Mouse (Mus musculus): ENCODE data around the gene Ppcdc.

DNA sequence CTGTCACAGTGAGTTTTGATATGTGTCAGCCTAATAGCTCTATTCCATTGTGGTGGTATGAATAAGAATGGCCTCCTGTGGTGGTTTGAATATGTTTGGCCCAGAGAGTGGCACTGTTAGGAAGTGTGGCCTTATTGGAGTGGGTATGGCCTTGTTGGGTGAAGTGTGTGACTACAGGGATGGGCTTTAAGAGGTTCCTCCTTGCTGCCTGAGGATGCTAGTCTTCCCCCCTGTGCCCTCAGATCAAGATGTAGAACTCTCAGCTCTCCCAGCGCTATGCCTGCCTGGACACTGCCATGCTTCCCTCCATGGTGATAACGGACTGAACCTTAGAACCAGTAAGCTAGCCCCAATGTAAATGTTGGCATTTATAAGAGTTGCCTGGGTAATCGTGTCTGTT lies 78.9 kb downstream of the Ppcdc start:
- no peak for TF ChIP-seq CTCF (IDR thresholded peaks at IDR 0.05; ENCODE audit: low read depth)
- TF ChIP-seq EP300 (IDR thresholded peaks at IDR 0.05; ENCODE audit: low read depth) = no peak
